In the genomic region with DNA sequence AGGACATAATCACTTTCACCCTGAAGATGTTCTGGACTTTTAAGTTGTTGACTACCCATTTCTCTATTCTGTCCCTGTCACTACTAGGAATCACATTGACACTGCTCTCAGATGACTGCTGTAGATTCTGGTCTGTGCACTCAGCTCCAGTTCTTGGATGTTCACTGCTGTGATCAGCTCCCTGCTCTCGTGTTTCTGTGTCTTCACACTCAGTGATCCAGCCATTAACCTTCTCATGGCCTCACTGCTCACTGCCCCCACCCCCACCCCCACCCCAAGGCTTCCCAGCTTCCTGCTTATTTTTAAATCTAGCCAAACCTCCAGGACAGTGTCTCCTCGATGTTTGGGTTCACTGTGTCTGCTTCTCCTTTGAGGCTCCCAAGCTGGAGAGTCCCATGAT, we compare ENCODE assay signal across 28 mouse cellular contexts.
"Had no signal": no experiment of that assay in that cellular context is flagged by ENCODE, and none has a peak within 500 bp of the region (broad histone marks: within the 10 kb centered on the region; RNA-seq: fewer than 3 reads in every experiment).

No protein-coding gene starts in this region.

- ATAC-seq: forebrain, embryonic 13.5 days; forebrain, embryonic 14.5 days; forebrain, embryonic 15.5 days; forebrain, embryonic 16.5 days; forebrain, postnatal 0 days had no signal

- H3K4me3 ChIP-seq: embryonic facial prominence, embryonic 10.5 days; embryonic facial prominence, embryonic 12.5 days; embryonic facial prominence, embryonic 13.5 days; embryonic facial prominence, embryonic 15.5 days; erythroblast, embryonic 14.5 days; forebrain, embryonic 10.5 days; forebrain, embryonic 12.5 days; forebrain, embryonic 13.5 days; forebrain, embryonic 15.5 days; gastrocnemius, adult 2 months had no signal

- H3K9me3 ChIP-seq: embryonic facial prominence, embryonic 10.5 days; embryonic facial prominence, embryonic 12.5 days; embryonic facial prominence, embryonic 13.5 days; embryonic facial prominence, embryonic 15.5 days; forebrain, embryonic 10.5 days; forebrain, embryonic 12.5 days; forebrain, embryonic 13.5 days; forebrain, embryonic 15.5 days had no signal

- H3K4me1 ChIP-seq: embryonic facial prominence, embryonic 10.5 days; embryonic facial prominence, embryonic 12.5 days; embryonic facial prominence, embryonic 13.5 days; embryonic facial prominence, embryonic 15.5 days; forebrain, embryonic 10.5 days; forebrain, embryonic 12.5 days; forebrain, embryonic 13.5 days; forebrain, embryonic 15.5 days had no signal

- H3K9ac ChIP-seq: embryonic facial prominence, embryonic 12.5 days; embryonic facial prominence, embryonic 13.5 days; embryonic facial prominence, embryonic 15.5 days; forebrain, embryonic 12.5 days; forebrain, embryonic 13.5 days; forebrain, embryonic 15.5 days; forebrain, postnatal 0 days had no signal

- H3K27me3 ChIP-seq: embryonic facial prominence, embryonic 15.5 days; forebrain, embryonic 15.5 days had no signal

- H3K4me2 ChIP-seq: embryonic facial prominence, embryonic 12.5 days; embryonic facial prominence, embryonic 13.5 days; embryonic facial prominence, embryonic 15.5 days; forebrain, embryonic 12.5 days; forebrain, embryonic 13.5 days; forebrain, embryonic 15.5 days had no signal

- H3K27ac ChIP-seq: embryonic facial prominence, embryonic 10.5 days; embryonic facial prominence, embryonic 12.5 days; embryonic facial prominence, embryonic 13.5 days; embryonic facial prominence, embryonic 15.5 days; forebrain, embryonic 10.5 days; forebrain, embryonic 12.5 days; forebrain, embryonic 13.5 days; forebrain, embryonic 15.5 days; gastrocnemius, adult 2 months had no signal

- H3K36me3 ChIP-seq: embryonic facial prominence, embryonic 10.5 days; embryonic facial prominence, embryonic 12.5 days; embryonic facial prominence, embryonic 13.5 days; embryonic facial prominence, embryonic 15.5 days; forebrain, embryonic 10.5 days; forebrain, embryonic 12.5 days; forebrain, embryonic 15.5 days had no signal

- DNase-seq: cerebellum, adult 2 months; cerebellum, adult 8-10 months; cerebellum, adult 9-10 months; cerebellum, adult 9-11 months; cerebellum, postnatal 10 days; cerebellum, postnatal 14 days; cerebellum, postnatal 25 days; cerebellum, postnatal 36 days; embryo, embryonic 11 days; forebrain, postnatal 0 days; gastrocnemius, adult 2 months; gastrocnemius, postnatal 10 days; gastrocnemius, postnatal 14 days; gastrocnemius, postnatal 25 days; gastrocnemius, postnatal 36 days; heart, adult 11 months; heart, adult 18-20 months had no signal
